Mouse (Mus musculus): ENCODE data around the gene Cic.

Cic gene

GRCm38 (mm10) chr7:25267301-25267750 lies at the start of gene Cic:
TSS of gene Cic (plus strand) at chr7:25267704.
- DNase-seq: peak; percentile 96

- DNase-seq: peak; percentile 49
Measured at GRCm38 (mm10) chr7:25218705-25219415, 48.6 kb upstream of the Cic start.

GRCm38 (mm10) chr7:25219416-25219750 lies 48.1 kb upstream of the Cic start:
- DNase-seq: no peak

DNA sequence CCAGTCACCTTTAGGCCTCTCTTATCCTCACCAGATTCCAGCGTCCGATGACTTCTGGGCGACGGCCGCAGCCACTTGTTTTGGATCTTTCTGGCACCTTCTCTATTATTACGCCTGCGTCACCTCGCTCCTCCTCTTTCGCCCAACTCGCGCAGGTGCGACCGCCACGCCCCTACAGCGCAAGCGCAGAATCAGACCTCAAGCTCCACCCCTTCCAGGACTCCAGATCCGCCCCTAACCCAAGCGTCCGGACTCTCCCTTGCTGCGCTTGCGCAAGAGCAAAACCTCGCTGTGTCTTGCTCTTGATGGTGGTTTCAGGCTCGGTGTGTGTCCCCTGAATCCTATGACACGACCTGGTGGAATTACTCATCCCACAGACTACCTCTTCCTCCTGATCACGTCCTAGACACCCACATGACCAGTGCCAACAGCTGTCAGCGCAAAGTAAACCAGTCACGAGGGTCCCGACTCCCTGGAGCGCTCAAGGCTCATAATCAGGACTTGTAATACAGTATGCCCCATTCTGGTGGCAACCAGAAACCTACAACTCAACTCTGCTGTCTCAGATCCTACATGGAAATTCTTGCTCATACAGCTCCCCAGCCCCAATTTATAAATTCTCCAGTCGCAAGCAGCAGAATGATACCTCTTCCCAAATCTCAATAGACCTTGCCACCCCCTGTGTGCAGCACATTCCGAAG lies 47.6 kb upstream of the Cic start:
- DNase-seq: peak; percentile 89

- no peak for DNase-seq
Measured at GRCm38 (mm10) chr7:25220457-25221101, 46.9 kb upstream of the Cic start, which contains the start of gene Dedd2. TSS of gene Dedd2 (minus strand) at chr7:25220615.

DNA sequence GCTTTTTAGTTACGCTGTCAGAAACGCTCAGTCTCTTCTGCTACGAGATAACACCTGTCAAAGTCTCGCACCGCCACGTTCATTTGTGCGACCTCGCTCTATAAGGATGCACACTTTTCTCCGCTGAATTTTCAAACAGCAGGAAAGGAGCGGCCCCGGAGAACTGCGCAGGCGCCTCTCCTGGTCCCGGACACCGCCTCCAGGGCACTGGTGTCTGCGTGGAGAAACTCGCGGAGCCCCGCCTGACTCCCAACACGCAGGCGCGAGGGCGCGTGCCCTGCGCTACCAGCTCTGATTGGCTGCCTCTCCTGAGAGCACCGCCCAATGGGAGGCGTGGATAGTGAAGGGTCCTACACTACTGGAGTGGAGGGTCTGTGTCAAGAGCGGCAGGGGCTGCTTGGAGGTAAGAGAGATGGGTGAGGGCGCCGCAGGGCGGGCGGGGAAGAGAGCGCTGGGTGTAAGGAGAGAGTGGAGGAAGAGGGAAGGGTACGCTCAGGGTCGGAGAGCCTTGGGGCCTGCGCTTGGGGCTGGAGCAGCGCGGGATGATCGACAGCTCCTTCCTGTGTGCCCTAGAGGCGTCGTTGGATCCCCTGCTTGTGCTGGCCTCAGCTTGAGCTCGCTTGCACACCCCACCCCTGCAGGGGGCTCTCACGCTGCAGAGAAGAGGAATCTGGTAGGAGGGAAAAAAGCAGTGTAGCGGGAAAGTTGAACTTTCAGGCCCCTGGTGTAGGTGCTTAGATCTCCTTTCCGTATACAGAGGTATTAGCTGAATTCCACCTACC lies 46.2 kb upstream of the Cic start, which contains the start of gene Zfp526:
Gene Zfp526, plus strand, starts transcription at position 324 of the 782 bp plus-strand sequence.
- peak; percentile 97 for DNase-seq

DNA sequence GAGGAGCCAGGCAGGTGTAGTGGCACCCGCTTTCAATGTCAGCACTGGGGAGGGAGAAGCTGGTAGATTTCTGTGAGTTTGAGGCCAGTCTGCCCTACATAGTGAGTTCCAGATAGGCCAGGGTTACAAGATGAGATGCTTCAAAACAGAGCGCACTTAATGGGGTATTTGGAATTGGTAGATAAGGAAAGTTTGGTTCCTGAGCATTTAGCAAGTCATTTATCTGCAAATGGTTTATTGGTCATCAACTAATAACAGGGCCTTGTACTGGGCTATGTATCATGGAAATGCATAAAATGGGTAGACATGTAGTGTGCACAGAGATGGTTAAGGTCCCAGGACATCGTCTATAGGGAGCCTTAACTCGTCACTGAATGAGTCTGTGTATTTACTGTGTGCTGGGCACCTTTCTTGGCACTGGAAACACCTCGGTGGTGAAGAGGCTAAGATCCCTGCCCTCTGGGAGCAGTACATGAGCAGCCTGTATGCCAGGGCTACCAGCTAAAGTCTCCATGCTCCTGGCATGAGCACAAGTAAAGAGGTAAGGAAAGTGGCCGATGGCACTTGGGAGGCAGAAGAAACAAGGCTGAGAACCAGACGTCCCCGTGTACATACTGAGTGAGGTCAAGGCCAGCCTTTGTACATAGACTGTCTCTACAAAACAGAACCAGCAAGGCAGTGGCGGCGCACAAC lies 45.1 kb upstream of the Cic start:
- DNase-seq: no peak

DNA sequence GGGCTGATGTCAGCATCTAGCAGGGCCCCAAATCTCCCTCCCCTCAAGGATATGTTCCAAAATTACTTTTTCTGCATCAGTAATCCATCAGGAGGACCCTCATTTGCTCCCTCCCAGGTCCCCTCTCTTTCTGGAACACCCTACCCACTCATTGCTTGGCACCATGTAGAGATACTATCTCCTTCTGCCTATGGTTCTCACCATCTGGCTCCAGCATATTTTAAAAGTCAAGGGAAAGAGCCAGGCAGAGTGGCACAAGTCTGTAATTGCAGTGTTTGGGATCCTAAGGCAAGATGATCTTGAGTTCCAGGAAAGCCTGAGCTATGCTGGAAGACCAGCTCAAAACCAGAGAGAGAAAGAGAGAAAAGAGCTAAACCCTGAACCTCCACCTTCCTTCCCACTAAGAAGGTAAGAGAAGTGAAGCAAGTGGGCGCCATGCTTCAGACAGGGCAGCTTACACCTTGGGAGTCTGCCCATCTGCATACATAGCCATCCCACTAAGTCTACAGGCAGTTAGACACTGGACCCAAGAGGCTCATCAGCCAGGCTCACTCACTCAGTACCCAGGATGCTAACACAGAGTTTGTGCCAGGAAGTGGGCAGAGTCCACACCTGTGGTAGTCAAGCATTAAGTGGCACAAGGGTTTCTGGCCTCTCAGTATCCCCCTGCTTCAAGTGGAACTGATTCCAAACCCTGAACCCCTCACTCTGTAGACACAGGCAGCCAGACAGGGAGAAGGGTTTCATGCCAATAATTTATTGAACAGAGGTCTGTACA lies 39.8 kb upstream of the Cic start:
- no peak for DNase-seq

- no peak for DNase-seq
Measured at GRCm38 (mm10) chr7:25230690-25231285, 36.7 kb upstream of the Cic start.

GRCm38 (mm10) chr7:25232101-25232648 lies 35.3 kb upstream of the Cic start:
- DNase-seq: no peak

- no peak for DNase-seq
Measured at GRCm38 (mm10) chr7:25233061-25233460, 34.4 kb upstream of the Cic start.

DNA sequence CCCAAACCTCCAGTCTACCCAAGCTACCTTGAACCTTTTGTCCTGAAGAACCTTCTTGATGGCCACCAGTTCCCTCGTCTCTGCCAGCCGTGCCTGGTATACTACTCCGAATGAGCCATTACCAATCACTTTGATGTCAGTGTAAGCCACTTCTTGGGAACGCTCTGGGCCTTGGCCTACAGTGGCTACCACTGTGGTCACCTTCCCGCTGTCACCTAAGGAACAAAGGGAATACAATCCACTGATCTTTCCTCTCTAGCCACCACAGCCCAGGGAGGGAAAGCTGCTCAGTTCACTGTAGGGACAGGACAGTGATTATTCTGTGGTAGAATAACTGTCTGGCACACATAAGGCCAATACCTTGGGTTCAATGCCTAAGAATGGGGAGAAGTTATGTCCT lies 32.0 kb upstream of the Cic start:
- no peak for DNase-seq

DNA sequence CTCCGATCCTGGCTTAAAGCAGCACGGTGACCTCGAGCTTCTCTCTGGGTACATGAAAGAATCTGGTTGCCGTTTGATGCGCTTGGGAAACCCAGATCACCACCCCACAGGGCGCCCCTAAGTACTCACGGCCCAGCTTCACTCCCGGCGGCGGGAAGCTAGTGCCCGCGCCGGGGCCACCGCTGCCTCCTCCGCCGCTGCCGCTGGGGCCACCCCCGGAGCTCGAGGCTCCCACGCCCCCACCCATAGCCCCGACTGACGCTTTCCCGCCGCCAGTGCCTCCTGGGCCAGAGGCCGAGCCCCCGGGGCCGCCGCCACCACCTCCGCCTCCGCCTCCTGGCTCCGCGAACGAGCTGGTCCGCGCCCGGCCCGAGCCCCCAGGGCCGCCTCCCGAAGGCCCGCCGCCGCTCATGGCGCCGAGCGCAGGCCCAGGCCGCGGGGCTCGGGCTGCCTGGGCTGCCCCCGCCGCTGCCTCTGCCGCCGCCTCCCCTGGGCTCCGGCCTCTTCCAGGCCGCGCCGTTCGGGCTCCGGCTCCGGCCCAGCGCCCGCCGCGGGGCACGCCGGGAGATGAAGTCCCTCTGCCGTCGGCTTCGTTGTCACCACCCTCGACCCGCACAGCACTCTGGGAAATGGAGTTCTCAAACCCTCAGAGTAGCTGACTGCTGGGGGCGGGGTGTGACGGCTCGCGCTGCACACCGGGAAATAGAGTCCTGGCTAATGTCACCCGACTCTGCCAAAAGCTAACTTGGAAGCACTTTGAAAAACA lies 30.1 kb upstream of the Cic start, which contains the start of gene Gsk3a:
Gene Gsk3a, minus strand, starts transcription at position 603 of the 766 bp plus-strand sequence.
- peak; percentile 95 for DNase-seq

- DNase-seq: peak; percentile 84
Measured at GRCm38 (mm10) chr7:25238015-25238706, 29.3 kb upstream of the Cic start.

- DNase-seq: peak; percentile 77
Measured at GRCm38 (mm10) chr7:25238829-25239623, 28.5 kb upstream of the Cic start.

- no peak for DNase-seq
Measured at GRCm38 (mm10) chr7:25240631-25241030, 26.9 kb upstream of the Cic start.

- DNase-seq: peak; percentile 70
Measured at GRCm38 (mm10) chr7:25241062-25241461, 26.4 kb upstream of the Cic start.

DNA sequence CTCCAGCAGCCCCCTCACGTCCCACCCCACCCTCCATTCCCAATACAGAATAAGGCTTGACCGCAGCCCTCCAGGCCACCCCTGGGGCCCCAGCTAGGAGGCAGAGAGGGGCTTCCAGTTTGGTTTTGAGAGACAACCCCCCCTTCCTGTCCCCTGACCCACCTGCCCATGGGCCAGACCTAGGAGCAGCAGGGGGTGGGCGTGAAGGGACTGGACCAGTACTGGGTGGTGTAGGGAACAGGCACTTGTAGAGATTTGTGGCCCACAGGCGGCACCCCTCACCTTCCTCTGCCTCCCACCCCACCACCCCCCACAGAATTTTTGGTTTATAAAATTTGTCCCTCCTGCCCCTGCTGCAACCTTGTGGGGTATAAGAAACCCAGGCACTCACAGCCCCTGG lies 24.1 kb upstream of the Cic start:
- no peak for DNase-seq

Measured in right cerebral cortex, postnatal 14 days (tissue).